Mouse (Mus musculus) liver, embryonic 13.5 days (tissue): Measurements from ENCODE around the gene Msh4. TPM values are rescaled to one million over a fixed set of nuclear protein-coding genes. Genes with fewer than 3 reads are reported as not detected.
A peak's percentile ranks its signal among the peaks of the same experiment; 100 is the strongest.

Experiments used
- ATAC-seq: fragments of 200-750 bp; cut with Nextera tagmentation; 2 replicates; pipeline ENCODE4 v1.8.0; 2017; ENCODE audit warnings: low read depth, mild to moderate bottlenecking, moderate number of reproducible peaks, moderate library complexity
- DNase-seq: peaks from one replicate; pipeline ENCODE4 v3.0.0; 2022
- H3K27ac ChIP-seq: fragments of 300-500 bp; sonication (generic); 2 replicates; pipeline ENCODE4 v1.5.1; 2015; ENCODE audit warnings: moderate library complexity, mild to moderate bottlenecking, inconsistent platforms
- H3K27me3 ChIP-seq: fragments of 300-500 bp; sonication (generic); 2 replicates; pipeline ENCODE4 v1.6.1; 2015; ENCODE audit warnings: mild to moderate bottlenecking, inconsistent platforms
- H3K36me3 ChIP-seq: fragments of 300-500 bp; sonication (generic); 2 replicates; pipeline ENCODE4 v1.6.1; 2015; ENCODE audit warnings: mild to moderate bottlenecking, inconsistent platforms
- H3K4me1 ChIP-seq: fragments of 300-500 bp; sonication (generic); replicated peaks from 2 replicates; pipeline ENCODE4 v1.6.1; 2015; ENCODE audit warnings: inconsistent platforms
- H3K4me2 ChIP-seq: fragments of 300-500 bp; sonication (generic); 2 replicates; pipeline ENCODE4 v1.6.1; 2015; ENCODE audit warnings: inconsistent platforms, mild to moderate bottlenecking, moderate library complexity
- H3K4me3 ChIP-seq: fragments of 300-500 bp; sonication (generic); replicated peaks from 2 replicates; pipeline ENCODE4 v1.5.1; 2015; ENCODE audit warnings: mild to moderate bottlenecking, inconsistent platforms
- H3K9ac ChIP-seq: fragments of 300-500 bp; sonication (generic); 2 replicates; pipeline ENCODE4 v1.6.1; 2015; ENCODE audit warnings: mild to moderate bottlenecking, inconsistent platforms
- H3K9me3 ChIP-seq: fragments of 300-500 bp; sonication (generic); replicated peaks from 2 replicates; pipeline ENCODE4 v1.6.1; 2016; ENCODE audit warnings: inconsistent platforms
- WGBS: fragments of 180-500 bp; shearing (Covaris S2); methylation state at CpG from one replicate; pipeline ENCODE4 v1.1.7; 2015; ENCODE audit not compliant: insufficient replicate concordance; 5-methylcytosine and 5-hydroxymethylcytosine counted together
- polyA plus RNA-seq: library from polyadenylated mRNA; unstranded; fragments of >200 nt; fragmentation: Nextera tagmentation; extraction: Ambion mirVana; gene quantifications from 2 replicates; pipeline ENCODE4 v1.2.1, GENCODE M21; 2015

The Msh4 gene
- polyA plus RNA-seq, 1 experiment from 2014 or later, result 0.10 TPM

GRCm38 (mm10) chr3:153932461-153932860, 26.5 kb upstream of the Msh4 start:
- Histone ChIP-seq H3K36me3 (peaks cover 80% of the 10 kb centered on the region), H3K4me1 (0 out of 2 replicates have a peak, but pooled peaks cover 4% of the 10 kb centered on the region), H3K27me3 (no peaks in the 10 kb centered on the region), H3K9me3 (no peaks in the 10 kb centered on the region), H3K27ac (no peak overlapping the region), H3K4me3 (no peak overlapping the region), H3K4me2 (no peak overlapping the region), H3K9ac (no peak overlapping the region)
- 73% methylated on average over 5 of the region's 5 CpGs for WGBS
- ATAC-seq (no peak), DNase-seq (no peak)

DNA sequence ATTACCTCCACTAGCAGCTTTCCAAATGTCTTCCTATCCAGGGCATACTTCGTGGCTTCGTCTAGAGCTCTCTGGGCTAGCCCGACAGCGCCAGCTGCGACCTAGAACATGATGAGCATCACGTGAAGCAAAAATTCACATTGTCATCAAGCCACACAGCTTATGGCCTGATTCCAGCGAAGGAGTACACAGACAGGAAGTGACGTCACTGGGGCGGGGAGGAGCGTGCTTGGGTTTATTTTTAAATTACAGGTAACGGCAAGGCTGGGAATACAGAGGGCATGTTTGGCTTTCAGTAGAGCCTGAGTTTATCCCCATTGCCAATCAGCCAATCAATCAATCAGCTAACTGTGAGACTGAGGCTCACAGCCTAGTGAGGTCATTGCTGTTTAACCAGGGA, 23.6 kb upstream of the Msh4 start:
- no peak overlapping the region for H3K4me3 ChIP-seq
- ATAC-seq, result peak; percentile 27
- DNase-seq, result no peak
- H3K36me3 ChIP-seq, result peaks cover 74% of the 10 kb centered on the region
- no peaks in the 10 kb centered on the region for H3K27me3 ChIP-seq
- no peak overlapping the region for H3K9ac ChIP-seq
- 0 out of 2 replicates have a peak, but pooled peaks cover 4% of the 10 kb centered on the region for H3K4me1 ChIP-seq
- 85% methylated on average over 11 of the region's 11 CpGs for WGBS
- no peak overlapping the region for H3K4me2 ChIP-seq
- H3K27ac ChIP-seq, result no peak overlapping the region
- H3K9me3 ChIP-seq, result no peaks in the 10 kb centered on the region

- H3K9ac ChIP-seq, result no peak overlapping the region
- H3K36me3 ChIP-seq, result peaks cover 67% of the 10 kb centered on the region
- no peaks in the 10 kb centered on the region for H3K4me1 ChIP-seq
- no peaks in the 10 kb centered on the region for H3K27me3 ChIP-seq
- H3K9me3 ChIP-seq, result no peaks in the 10 kb centered on the region
- WGBS, result 76% methylated on average over 7 of the region's 7 CpGs
- no peak overlapping the region for H3K4me2 ChIP-seq
- no peak for ATAC-seq
- H3K27ac ChIP-seq, result no peak overlapping the region
- no peak overlapping the region for H3K4me3 ChIP-seq
- DNase-seq, result no peak
Observed at GRCm38 (mm10) chr3:153926333-153926732, 20.4 kb upstream of the Msh4 start.

DNA sequence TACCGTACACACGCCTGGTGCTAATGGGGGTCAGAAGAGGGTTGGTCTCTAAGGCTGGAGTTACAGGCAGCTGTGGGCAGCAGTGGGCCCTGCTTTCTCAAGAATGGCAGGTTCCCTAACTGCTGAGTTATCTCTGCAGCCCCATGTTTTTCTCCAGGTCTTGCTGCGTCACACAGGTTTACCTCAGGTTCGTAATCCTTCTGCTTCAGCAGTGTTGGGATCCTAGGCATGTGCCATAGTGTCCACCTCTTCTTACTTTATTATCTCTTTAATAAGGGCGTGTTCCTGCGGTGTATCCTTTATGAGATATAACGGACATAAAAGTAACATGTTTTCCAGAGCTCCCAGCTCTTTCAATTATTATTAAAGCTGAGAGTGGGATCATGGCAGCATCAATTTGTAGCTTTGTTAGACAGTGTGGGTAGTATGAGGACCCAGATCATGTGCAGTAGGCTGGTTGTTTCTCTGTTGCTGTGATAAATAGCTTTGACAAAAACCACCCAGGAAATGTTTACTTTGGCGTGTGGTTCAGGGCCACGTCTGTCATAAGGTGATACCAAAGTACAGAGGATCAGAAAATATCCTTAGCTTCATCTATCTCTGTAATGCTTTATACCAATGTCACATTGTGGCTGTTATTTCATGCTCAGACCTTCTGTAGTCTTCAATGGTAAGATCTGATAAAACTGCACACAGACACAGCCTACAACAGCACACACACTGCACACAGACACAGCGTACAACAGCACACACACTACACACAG, 15.4 kb upstream of the Msh4 start:
- DNase-seq (no peak), ATAC-seq (no peak)
- 70% methylated on average over 10 of the region's 10 CpGs for WGBS

GRCm38 (mm10) chr3:153917200-153917599, 11.3 kb upstream of the Msh4 start:
- Histone ChIP-seq H3K4me3 (no peak overlapping the region), H3K4me2 (no peak overlapping the region), H3K27ac (no peak overlapping the region), H3K36me3 (peaks cover 15% of the 10 kb centered on the region), H3K27me3 (no peaks in the 10 kb centered on the region), H3K9me3 (no peaks in the 10 kb centered on the region), H3K4me1 (peaks cover 12% of the 10 kb centered on the region), H3K9ac (no peak overlapping the region)
- 18% methylated on average over 1 of the region's 1 CpGs for WGBS
- ATAC-seq, result no peak
- DNase-seq, result no peak

More for the DNA sequence above, 15.4 kb upstream of the Msh4 start:
- H3K36me3 ChIP-seq, result peaks cover 39% of the 10 kb centered on the region
- no peak overlapping the region for H3K4me2 ChIP-seq
- H3K9me3 ChIP-seq, result no peaks in the 10 kb centered on the region
- H3K9ac ChIP-seq, result no peak overlapping the region
- H3K27me3 ChIP-seq, result no peaks in the 10 kb centered on the region
- no peak overlapping the region for H3K27ac ChIP-seq
- no peaks in the 10 kb centered on the region for H3K4me1 ChIP-seq
- no peak overlapping the region for H3K4me3 ChIP-seq

DNA sequence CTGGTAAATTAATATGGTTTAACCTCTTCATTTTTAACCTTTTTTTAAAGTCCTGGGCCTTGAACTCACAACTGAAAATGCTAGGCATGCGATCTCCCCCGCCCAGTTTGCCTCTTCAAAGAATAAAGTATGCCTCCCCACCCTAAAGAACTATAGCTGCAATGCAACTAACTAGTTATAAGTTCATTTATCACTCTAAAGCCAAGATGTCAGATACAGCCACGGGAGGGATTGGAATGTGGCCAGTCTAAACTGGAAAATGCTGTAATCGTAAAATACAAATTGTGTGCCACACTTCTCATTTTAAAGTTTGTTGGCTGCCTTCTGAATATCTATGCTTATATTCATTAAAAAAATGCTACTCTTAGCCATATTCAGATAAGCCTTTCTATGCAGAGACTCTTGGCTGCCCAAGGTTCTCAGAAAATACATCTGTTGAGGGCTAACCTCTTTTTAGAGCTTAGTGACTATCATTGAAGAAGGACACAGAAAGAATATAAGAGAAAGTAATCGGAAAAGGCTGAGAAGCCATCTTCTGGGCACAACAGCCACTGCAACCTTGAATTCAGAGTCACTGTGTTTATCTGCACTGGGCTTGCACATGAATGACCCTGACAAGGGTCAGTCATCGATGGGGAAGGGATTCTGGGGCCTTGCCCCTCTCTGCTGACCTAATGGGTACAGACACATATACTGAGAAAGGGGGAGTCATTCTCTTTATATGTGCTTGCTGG, 7.7 kb upstream of the Msh4 start:
- H3K27ac ChIP-seq, result peak overlapping the region; percentile 91
- peak; percentile 61 for DNase-seq
- peak overlapping the region; percentile 89 for H3K4me2 ChIP-seq
- no peaks in the 10 kb centered on the region for H3K9me3 ChIP-seq
- peak overlapping the region; percentile 76 for H3K4me3 ChIP-seq
- peak overlapping the region; percentile 92 for H3K9ac ChIP-seq
- peaks cover 41% of the 10 kb centered on the region for H3K4me1 ChIP-seq
- ATAC-seq, result no peak
- H3K36me3 ChIP-seq, result peaks cover 32% of the 10 kb centered on the region
- no peaks in the 10 kb centered on the region for H3K27me3 ChIP-seq
- 35% methylated on average over 6 of the region's 6 CpGs for WGBS

GRCm38 (mm10) chr3:153912546-153913509, 6.9 kb upstream of the Msh4 start, which contains the start of gene Rabggtb:
Gene Rabggtb (minus strand): TSS chr3:153913009.
- under 1% methylated on average over 65 of the region's 65 CpGs for WGBS
- no peaks in the 10 kb centered on the region for H3K27me3 ChIP-seq
- peak within 1 kb of the TSS; percentile 94 for H3K27ac ChIP-seq
- H3K4me1 ChIP-seq, result peaks cover 50% of the 10 kb centered on the region
- DNase-seq (peak; percentile 91), ATAC-seq (peak; percentile 92)
- peaks cover 40% of the 10 kb centered on the region for H3K36me3 ChIP-seq
- H3K9me3 ChIP-seq, result no peaks in the 10 kb centered on the region
- H3K4me2 ChIP-seq, result peak within 1 kb of the TSS; percentile 89
- peak within 1 kb of the TSS; percentile 76 for H3K4me3 ChIP-seq
- H3K9ac ChIP-seq, result peak within 1 kb of the TSS; percentile 92

DNA sequence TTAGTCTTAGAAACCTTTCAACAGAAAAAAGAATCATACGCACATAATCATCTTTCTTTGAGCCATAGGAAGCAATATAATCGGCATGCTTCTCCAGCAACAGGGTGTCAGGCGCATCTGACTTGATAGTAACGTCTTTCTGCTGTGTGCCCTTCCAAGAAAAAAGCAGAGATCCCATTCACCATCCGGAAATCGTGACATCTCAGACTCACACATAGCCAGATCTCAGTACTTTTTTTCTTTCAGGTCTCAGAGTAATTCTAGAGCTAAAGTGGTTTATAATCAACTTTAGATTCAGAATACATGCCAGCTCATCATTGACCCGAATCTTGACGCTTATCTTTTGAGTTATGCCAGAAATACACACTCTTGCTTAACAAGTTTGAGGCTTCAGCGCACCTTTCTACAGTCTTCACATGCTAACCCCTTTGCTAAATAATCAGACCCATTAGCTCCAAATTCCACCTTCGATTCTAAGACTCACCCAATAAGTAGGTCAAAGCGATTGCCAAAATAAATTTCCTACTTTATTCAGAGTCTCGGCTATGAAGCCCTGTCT, 6.0 kb upstream of the Msh4 start:
- Histone ChIP-seq H3K4me3 (peak overlapping the region; percentile 76), H3K9me3 (no peaks in the 10 kb centered on the region), H3K36me3 (peaks cover 49% of the 10 kb centered on the region), H3K4me1 (peaks cover 54% of the 10 kb centered on the region), H3K4me2 (peak overlapping the region; percentile 89), H3K27me3 (no peaks in the 10 kb centered on the region), H3K9ac (peak overlapping the region; percentile 92), H3K27ac (peak overlapping the region; percentile 94)
- DNase-seq, result no peak
- no peak for ATAC-seq
- under 1% methylated on average over 12 of the region's 12 CpGs for WGBS

DNA sequence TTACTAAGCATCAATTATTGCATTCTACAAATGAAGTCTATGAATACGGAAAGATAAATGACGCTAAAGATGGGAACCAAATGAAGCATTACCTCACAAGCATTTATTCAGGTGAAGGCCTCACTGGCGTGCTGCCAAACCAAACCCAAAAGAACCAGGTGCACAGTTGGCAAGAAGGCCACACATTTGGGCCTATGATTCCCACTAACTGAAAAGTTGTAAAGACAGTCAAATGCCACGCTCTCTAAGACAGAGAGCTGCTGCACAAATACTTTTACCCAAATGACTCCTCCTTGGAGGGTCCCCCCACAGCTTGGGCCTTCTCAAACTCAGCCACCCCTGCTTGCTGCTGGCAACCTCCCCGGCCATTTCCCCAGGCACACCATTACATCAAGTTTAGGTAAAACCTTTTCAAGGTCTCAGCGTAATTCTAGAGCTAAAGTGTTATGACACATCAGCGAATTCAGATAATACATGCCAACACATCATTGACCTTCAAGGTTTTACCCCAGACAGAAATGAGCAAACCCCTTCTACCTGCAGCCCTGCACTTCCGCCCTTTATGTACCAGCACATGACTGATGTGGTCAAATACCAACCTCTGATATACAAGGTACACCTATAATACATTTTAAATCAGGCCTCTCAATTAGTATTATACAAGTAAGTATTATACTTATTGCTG, 5.4 kb upstream of the Msh4 start:
- DNase-seq (no peak), ATAC-seq (no peak)
- H3K27ac ChIP-seq, result peak overlapping the region; percentile 94
- H3K4me3 ChIP-seq, result peak overlapping the region; percentile 76
- WGBS, result 11% methylated on average over 8 of the region's 8 CpGs
- no peaks in the 10 kb centered on the region for H3K9me3 ChIP-seq
- no peaks in the 10 kb centered on the region for H3K27me3 ChIP-seq
- peaks cover 55% of the 10 kb centered on the region for H3K36me3 ChIP-seq
- H3K4me2 ChIP-seq, result peak overlapping the region; percentile 89
- peaks cover 54% of the 10 kb centered on the region for H3K4me1 ChIP-seq
- peak overlapping the region; percentile 92 for H3K9ac ChIP-seq

GRCm38 (mm10) chr3:153910489-153910888, 4.6 kb upstream of the Msh4 start:
- DNase-seq (no peak), ATAC-seq (no peak)
- Histone ChIP-seq H3K27me3 (no peaks in the 10 kb centered on the region), H3K4me3 (peak overlapping the region; percentile 76), H3K27ac (peak overlapping the region; percentile 94), H3K9ac (peak overlapping the region; percentile 92), H3K4me1 (peaks cover 58% of the 10 kb centered on the region), H3K9me3 (no peaks in the 10 kb centered on the region), H3K4me2 (peak overlapping the region; percentile 89), H3K36me3 (peaks cover 64% of the 10 kb centered on the region)
- WGBS, result 32% methylated on average over 7 of the region's 7 CpGs
